Mouse (Mus musculus): ENCODE results near the gene Nucb1.
"Not testable (repeated sequence)": the region's sequence is repeated elsewhere in the genome, so short reads cannot be mapped to it uniquely, and the experiment has no call there.

Nucb1 gene

DNA sequence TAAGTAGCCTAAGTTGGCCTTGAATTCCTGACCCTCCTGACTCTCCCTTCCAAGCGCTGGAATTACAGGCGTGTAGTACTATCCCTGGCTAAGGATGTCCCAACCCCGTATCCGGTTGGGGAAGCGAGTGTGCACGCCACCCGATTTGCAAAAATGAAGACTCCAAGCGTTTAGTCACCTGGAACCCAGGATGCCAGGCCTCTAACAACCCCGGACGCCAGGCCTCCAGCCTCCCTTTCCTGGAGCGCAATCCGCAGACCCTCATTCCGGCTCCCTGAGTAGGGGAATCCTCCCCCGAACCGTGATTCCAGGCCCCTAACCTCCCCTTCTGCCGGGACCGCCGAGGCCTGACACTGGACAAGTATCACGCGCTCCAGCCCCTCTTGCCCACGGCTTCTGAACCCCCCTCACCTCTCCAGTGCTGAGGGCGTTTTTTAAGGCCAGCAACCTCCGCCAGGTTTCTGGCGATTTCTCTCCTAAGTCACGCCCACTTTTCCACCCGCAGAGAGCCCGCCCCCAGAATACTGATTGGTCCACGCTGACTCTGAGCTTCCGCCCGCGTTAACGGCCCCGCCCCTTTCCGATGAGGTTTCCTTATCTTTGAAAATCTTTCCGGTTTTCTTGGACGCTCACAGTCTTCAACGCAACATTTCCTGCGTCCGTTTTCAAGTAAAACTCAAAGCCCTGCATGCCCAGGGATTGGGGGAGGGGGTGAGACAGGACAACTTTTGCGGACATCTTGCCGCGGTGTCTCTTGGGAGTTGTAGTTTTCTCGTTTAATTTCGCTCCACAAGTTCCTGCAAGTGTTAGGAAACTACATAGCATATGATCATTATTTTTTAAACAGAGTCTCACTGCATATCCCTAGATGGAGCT lies at the start of gene Nucb1:
Nucb1 (minus strand) TSS at position 495 of the 876 bp plus-strand sequence.
- DNase-seq (ENCODE audit: low spot score in 2 of 2), result peak; percentile 87 to 91

DNA sequence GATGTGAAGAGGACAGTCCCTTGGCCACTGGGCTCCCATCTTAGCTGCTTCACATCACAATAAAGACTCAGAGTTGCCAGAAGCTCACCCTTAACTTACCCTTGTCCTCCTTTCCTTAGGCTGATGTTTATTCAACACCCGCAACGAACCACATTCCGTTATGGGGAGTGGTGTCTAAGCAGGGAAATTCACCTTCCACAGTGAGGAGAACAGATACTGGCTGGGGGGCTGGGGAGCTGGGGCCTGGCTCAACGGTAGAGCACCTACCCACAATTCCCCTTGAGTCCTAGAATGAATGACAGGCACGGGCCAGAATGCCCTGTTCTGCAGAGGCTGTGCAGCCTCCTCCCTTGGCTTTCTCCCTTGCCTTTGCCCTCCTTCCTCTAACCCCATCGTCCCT lies 48.7 kb upstream of the Nucb1 start:
- no peak for DNase-seq (ENCODE audit: low spot score in 2 of 2)

DNA sequence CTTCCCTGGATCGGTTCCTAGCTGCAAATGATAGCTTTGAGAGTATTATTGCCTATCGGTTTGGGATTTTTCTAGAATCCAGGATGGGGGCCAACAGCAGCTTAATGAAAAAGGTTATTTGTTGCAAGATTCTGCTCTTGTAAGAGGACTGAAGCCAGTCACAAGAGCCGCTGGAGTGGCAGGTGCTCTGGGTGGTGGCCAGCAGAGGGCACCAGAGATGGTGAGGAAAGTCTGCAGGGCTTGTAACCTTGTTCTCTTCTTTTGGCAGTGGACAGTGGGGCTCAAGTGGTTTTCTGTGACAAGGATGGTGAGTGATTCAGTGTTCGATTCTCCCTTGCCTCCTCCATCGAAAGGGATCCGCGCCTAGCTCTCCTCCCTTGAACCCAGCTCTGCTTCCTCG lies 45.6 kb upstream of the Nucb1 start:
- DNase-seq (ENCODE audit: low spot score in 2 of 2), result peak; percentile 63 to 87

DNA sequence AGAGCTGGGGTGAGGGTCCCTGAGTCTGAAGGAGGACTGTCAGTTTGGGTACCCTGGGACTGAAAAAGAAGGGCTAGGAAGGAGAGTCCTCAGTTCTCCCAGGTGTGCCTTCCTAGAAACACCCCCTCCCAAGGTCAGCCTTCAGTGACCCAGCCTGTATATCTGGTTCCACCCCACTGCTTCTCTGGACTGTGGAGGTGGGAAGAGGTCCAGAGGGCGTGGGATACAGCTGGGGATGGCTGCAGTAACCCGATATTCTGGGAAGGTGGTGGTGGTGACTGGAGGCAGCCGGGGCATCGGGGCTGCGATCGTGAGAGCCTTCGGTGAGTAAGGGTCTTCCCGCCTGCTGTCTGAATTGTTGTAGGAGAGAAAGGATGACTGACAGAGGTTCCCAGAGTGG lies 44.5 kb upstream of the Nucb1 start, which contains the start of gene Hsd17b14:
Hsd17b14 (plus strand) TSS at position 150 of the 400 bp plus-strand sequence.
- no peak for DNase-seq (ENCODE audit: low spot score in 2 of 2)

DNA sequence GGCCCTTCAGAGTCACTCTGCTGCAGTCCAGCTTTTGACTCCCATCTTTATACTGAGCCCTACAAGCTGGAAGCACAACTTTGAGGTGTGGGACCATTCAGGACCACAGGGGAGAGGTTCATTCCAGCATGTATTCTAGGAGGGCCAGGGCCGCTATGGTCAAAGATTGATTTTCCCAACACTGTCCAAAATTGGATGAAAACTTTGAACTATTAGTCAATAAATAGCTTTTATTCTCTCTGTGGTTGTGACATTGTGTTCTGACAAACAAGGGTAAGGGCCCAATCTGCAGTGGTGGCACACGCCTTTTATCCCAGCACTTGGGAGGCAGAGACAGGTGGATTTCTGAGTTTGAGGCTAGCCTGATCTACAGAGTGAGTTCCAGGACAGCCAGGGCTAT lies 43.8 kb upstream of the Nucb1 start:
- no peak for DNase-seq (ENCODE audit: low spot score in 2 of 2)

DNA sequence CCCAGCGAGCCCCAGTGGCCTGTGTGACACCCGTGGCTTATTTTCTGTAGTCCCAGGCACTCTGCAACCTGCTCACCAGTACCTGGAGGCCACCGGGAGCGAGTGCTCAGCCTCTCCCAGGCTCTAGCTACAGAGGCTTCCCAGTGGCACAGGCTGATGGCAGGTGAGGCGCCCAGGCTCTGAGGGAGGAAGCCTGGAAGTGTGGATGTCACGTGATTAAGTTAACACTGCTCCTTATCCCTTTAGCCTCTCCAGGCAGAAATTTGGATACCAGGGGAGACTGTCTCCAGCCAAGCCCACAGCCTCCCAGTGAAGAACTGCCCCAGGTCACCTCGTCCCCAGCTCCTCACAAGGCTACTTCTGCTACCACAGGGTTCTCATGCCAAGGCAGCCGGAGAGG lies 43.3 kb upstream of the Nucb1 start:
- no peak for DNase-seq (ENCODE audit: low spot score in 2 of 2)

DNA sequence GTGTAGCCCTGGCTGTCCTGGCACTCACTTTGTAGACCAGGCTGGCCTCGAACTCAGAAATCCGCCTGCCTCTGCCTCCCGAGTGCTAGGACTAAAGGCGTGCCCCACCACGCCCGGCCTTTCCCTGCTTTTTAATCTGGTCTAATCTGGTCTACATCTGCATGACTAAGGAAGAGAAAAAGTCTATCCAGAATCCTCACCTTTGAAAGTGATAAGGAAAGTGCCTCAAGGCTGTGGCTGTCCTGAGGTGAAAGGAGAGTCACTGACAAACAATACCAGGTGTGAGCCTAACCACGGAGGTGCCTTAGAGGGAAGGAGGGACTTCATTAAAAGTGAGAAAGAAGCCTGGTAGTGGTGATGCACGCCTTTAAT lies 41.3 kb upstream of the Nucb1 start:
- DNase-seq (ENCODE audit: low spot score in 2 of 2), result no peak

DNA sequence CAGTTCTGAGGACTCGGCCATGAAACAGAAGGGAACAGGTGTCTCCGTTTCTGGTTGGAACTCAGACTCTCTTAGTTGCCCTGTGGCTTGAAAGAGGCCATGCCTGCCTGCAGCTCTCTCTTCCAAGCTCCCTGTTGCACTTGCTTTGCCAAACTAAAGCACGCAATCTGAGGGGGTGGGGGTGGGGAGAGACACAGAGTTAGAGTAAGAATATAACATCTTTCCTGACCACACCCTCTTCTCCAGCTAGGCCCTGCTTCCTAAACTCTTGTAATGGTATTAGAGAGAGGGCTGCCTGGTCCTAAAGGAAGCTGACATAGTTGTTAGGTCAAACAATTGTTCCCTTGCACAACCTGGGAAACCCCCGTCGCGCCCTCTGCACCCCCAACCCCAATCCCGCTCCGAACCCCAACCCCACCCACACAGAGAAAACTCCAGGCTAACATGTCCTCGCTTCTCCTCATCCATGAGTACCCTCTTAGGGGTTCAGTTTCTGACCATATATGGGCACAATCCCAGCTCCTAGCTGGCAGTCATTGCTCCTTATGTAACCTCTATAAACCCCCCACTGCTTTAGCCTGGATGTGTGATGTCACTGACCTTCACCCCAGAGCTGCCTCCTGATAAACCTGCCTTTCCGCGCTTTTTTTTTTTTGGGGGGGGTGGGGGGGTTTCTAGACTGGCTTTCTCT lies 40.8 kb upstream of the Nucb1 start:
- DNase-seq (ENCODE audit: low spot score in 2 of 2), result no peak

DNA sequence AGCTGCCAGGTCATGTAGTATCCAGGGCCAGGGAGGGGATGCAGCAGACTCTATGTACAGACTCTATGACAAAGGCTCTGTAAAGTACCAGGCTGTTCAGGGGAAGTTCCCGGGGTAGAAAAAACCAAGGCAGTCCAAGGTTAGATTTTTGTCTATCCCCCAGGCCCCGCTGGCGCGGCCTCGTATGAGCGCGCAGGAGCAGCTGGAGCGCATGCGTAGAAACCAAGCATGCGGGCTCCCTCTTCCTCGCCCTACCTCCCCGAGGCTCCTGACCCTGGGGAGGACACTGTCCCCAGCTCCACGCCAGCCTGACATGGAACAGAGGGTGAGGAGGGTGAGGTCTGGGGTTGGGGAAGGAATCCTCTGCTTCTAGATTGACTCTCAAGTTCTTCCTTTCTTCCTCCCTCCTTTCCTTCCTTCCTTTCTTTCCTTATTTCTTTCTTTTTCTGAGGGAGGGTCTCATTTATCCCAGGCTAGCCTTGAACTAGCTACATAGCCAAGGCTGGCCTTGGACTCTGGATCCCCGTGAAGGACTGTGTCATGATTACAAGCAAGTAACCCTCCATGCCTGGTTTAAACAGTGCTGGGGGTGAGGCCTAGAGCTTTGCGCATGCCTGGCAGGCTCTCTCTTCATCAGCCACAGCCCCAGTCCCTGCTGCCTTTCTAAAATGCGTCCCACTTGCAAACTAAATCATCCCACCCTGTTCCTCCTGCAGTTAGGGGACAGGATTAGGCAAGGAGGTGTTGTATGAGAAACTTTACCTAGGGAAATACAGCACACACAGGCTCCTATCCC lies 39.6 kb upstream of the Nucb1 start:
- no peak for DNase-seq (ENCODE audit: low spot score in 2 of 2)

DNA sequence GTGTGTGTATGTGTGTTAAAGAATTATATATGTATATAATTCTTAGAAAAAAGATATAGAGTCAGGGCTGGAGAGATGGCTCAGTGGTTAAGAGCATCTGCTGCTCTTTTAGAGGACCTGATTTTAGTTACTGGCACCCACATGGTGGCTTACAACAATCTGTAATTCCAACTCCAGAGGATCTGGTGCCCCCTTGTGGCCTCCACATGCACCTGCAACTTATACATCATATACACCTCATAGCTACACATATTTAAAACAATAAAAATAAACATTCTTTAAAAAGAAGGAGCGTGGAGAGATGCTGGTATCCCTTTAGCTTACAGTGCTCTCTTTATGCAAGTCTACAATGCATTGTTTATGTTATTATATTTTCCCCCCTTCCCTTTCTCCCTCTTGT lies 34.3 kb upstream of the Nucb1 start:
- DNase-seq (ENCODE audit: low spot score in 2 of 2), result no peak

DNA sequence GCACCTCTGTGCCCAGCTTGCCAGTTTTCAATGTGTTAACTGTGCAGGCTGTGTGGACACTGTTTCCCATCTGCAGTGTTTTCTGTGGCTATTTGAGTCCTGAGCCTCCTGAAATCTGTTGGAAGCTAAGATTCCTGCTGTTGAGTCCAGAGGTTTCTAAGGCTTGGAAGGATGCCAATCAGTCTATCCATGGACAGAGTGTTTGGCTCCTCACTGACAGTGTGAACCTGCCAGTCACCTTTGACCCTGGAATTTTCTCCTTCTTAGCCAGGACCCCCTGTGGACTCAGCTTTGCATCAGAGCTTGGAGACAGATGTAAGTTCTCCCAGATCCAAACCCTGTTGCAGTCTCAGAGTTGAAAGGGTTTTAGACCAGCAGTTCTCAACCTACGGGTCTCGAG lies 30.0 kb upstream of the Nucb1 start:
- DNase-seq (ENCODE audit: low spot score in 2 of 2), result no peak

DNA sequence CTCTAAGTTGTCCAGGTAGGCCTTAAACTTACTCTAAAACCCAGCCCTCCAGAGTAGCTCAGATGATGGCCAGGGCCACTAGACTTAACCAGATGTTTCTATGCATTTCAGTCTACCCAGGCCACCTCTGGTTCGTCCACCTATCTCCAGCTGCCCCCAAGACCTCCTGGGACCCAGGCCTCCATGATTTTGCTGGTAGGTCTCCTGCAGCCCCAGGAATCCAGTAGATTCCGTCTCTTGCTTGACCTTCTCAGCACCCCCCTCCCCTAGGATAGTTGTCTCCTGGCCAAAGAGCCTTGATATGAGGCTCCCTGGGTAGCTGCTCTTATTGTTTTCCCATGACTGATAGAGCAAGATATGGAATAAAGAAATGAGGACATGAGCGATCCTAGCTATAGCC lies 28.9 kb upstream of the Nucb1 start:
- no peak for DNase-seq (ENCODE audit: low spot score in 2 of 2)

DNA sequence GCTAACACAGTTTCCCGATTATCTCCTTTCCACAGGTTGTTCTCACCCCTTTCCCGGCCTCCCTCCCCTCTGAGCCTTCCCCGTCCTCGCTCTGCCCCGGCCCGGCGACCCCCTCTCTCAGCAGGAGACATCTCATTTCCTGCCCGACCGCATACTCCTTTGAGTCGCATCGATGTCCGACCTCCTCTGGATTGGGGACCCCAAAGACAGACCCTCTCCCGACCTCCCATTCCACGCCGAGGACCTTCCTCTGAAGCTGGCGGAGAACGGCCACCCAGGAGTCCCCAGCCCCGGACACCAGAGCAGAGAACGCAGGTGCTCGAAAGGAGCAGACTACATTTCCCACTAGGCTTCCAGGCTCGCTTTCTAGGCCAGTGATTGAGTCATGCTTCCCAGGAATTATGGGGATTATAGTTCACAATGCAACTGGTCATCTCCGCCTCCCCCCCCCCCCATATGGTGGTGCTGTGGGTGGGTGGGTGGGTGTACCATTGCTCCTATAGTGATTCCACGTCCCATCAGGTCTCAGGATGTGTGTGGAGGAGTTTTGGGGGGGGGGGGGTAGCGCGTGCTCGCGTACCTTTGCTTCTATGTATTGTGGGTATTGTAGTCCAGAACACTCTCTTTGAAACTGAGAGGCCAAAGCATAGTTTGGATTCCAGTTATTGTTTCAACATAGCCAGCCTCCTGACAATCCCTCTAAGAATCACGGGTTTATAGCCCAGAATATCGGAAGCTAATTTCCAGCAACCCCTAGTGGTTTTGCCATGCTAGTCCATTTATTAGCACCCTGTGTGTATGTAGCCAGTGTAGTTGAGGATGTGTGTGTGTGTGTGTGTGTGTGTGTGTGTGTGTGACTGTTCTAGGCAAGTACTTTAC lies 28.2 kb upstream of the Nucb1 start:
- DNase-seq (ENCODE audit: low spot score in 2 of 2), result peak in 1 of 2 experiments; percentile 31

DNA sequence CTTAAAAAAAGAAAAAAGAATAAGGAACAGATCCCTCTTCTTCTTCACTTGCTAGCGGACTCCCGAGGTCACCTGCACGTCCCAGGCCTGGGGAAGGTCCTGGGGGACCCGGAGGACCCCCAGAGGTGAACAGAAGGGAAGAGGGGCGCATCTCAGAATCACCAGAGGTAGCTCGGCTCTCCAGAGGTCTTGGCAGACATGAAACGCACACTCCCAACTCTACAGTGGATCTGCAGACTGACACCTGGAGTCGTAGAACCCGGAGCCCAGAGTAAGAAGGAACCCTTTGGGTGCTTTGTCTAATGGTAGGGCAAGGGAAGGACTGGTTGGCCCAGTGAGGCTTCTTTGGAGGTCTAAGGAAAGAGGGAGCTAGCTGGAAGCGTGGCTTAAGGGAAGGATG lies 27.4 kb upstream of the Nucb1 start:
- no peak for DNase-seq (ENCODE audit: low spot score in 2 of 2)

DNA sequence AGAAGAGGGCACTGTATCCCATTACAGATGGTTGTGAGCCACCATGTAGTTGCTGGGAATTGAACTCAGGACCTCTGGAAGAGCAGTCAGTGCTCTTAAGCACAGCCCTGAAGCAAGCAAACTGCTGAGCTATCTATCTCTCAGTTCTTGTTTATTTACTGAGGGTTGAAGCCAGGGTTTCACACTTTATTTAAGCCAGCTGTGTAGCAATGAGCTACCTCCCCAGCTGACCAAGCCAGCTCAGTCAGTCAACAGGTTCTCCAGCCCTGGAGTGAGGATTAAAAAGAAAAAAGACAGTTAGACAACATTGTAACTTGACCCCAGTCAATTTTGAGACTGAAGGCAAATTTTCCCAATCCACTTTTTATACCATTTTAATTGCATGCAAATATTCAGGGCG lies 25.5 kb upstream of the Nucb1 start:
- no peak for DNase-seq (ENCODE audit: low spot score in 2 of 2)

DNA sequence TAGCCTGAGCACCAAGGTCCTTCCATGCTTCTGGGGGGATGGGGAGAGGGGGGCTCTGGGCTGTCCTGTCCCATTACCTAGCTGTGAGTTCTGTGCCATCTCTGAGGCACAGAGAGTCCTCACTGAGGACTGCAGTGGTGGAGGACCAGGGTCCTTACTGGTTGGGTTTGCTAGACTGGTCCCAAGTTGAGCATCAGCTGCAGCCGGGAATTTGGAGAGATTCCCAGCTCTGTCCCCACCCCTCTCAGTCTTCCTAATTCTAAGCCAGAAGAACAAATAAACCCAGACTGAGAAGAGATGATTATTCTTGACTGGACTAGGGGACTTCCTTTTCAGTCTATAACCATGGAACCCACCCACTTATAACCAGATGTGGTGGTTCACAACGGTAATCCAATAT lies 20.4 kb upstream of the Nucb1 start:
- DNase-seq (ENCODE audit: low spot score in 2 of 2), result no peak

DNA sequence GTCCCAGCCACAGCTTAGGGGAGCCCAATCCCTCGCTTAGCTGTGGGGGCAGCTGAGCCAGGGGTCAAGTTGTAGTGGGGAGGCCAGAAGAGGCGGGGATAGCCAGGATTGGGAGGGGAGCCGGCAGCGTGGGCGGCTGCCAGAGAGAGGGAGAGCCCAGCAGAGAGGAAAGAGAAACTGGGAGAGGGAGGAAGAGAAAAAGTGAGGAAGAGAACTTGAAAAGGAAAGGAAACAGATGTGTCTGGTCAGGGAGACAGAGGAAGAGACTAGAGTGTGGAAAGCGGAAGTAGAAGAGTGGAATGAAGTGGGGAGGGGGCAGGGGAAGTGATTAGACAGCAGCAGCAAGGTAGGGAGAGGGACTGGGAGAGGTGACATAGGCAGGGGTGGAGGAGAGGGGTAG lies 19.3 kb upstream of the Nucb1 start:
- no peak for DNase-seq (ENCODE audit: low spot score in 2 of 2)

DNA sequence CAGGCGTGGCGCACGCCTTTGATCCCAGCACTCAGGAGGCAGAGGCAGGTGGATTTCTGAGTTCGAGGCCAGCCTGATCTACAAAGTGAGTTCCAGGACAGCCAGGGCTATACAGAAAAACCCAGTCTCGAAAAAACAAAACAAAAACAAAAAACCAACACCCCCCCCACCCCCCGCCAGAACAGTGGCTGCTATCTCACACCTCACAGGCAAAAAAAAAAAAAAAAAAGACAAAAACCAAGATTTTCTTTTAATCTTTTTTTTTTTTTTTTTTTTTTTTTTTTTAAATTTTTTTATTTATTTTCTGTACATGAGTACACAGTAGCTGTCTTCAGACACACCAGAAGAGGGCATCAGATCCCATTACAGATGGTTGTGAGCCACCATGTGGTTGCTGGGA lies 17.0 kb upstream of the Nucb1 start:
- not testable (repeated sequence) for DNase-seq (ENCODE audit: low spot score in 2 of 2)

DNA sequence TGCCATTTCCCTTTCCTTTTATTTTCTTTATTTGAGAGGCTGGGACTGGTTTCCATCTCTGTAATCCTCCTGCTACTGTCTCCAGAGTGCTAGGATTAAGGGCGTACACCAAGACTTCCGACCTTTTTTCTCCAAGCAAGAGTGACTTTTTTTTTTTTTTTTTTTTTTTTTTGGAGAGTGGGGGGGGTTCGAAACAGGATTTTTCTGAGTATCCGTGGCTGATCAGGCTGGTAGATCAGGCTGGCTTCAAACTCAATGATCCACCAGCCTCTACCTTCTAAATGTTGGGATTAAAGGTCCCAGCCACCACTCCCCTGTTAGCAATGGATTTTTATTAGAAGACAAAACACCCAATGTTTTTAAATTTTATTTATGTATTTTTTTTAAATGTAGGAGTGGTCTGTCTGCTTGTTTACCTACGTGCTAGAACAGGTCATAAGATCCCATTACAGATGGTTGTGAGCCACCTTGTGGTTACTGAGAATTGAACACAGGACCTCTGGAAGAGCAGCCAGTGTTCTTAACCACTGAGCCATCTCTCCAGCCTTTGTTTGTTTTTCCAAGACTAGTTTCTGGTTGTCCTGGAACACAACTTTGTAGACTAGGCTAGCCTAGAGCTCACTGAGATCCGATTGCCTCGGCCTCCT lies 16.4 kb upstream of the Nucb1 start:
- peak in 1 of 2 experiments; percentile 35 for DNase-seq (ENCODE audit: low spot score in 2 of 2)

DNA sequence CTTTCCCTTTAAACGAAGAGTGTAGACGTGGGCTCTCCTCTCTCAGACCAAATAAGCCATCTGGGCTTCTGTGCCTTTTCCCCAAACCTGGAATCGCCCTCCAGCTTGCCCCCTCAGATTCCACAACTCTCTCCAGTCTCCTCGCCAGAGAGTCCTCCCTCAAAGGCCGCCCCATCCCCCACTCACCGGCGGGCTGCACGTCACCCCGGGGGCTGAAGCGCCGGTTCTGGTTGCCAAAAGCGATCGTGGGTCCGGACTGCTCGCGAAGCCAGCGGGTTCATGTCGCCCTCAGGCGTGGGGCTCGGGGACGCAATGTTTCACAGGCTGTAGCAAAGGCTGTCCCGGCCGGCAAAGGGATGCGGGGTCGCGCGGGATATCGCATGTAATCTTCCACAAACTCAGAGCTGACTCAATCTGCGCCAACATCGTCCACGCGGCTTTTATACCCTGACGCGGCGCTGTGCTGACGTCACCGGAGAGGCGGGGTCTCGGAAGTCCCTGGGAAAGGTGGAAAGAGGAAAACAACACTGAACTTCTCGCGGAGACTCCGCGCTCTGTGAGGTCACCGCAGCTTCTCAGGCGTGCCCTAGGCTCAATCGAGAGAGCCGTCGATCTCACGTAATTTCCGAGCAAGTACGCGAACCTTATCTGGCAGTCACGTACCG lies 15.7 kb upstream of the Nucb1 start, which contains the start of the genes Ppp1r15a and Plekha4:
Ppp1r15a (minus strand) TSS at position 460 of the 665 bp plus-strand sequence.
Plekha4 (plus strand) TSS at position 522 of the 665 bp plus-strand sequence.
- peak; percentile 89 to 92 for DNase-seq (ENCODE audit: low spot score in 2 of 2)

All from thymus, postnatal 10 days (tissue).